Mouse (Mus musculus) lung, adult 2 months (tissue): ENCODE data around the gene Erbb2. TPM values are rescaled to one million over a fixed set of nuclear protein-coding genes. Genes with fewer than 3 reads are reported as not detected.

Source experiments
- DNase-seq: peaks from one replicate; pipeline ENCODE4 v3.0.0; 2022
- H3K4me1 ChIP-seq: fragments of 200-500 bp; 2 replicates; pipeline ENCODE4 v1.6.1; 2011; ENCODE audit warnings: low read length; ENCODE audit not compliant: control insufficient read depth, insufficient read depth
- H3K4me3 ChIP-seq: fragments of 200-500 bp; replicated peaks from 2 replicates; pipeline ENCODE3; 2011; ENCODE audit warnings: low read depth, mild to moderate bottlenecking, control low read depth, low read length; ENCODE audit errors: extremely low read depth
- CTCF ChIP-seq: fragments of 200-500 bp; IDR thresholded peaks from 2 replicates; pipeline ENCODE4 v1.5.1; 2011; ENCODE audit warnings: mild to moderate bottlenecking, low read length, control low read depth; ENCODE audit not compliant: insufficient read depth
- POLR2A ChIP-seq: fragments of 200-500 bp; IDR thresholded peaks from 2 replicates; pipeline ENCODE4 v1.6.1; 2011; ENCODE audit warnings: low read depth, mild to moderate bottlenecking, control low read depth, low read length, borderline replicate concordance; ENCODE audit errors: extremely low read depth
- WGBS: fragments of 180-500 bp; shearing (Covaris S2); methylation state at CpG from one replicate; pipeline ENCODE4 v1.1.7; 2018; 5-methylcytosine and 5-hydroxymethylcytosine counted together
- polyA plus RNA-seq: library from polyadenylated mRNA; depleted of rRNA; stranded (reverse); fragments of >200 nt; gene quantifications from 2 replicates; pipeline ENCODE4 v1.2.3, GENCODE M21; 2012; rRNA removed

Erbb2 gene
- polyA plus RNA-seq, 1 experiment = 33.8 TPM

DNA sequence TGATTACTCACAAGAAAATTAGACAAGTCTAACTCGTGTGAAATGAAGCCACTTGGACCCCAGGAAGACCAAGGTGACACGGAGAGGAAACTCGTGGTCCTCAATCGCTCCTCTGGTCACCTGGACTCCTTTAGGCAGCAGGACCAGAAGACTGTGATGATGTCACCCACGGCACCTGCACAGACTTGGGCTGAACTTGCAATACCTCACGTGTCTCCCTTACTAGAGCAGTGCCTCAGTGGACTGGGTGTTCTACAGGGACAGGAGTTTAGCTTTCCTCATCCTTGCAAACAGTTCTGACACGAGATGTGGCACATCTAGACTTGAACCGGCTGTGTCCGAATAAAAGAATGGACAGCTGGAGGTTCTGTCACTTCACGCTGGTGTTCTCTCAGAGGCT lies 69.8 kb downstream of the Erbb2 start:
- WGBS = 79% methylated on average over 10 of the region's 10 CpGs
- TF ChIP-seq CTCF (no peak), POLR2A (no peak)

DNA sequence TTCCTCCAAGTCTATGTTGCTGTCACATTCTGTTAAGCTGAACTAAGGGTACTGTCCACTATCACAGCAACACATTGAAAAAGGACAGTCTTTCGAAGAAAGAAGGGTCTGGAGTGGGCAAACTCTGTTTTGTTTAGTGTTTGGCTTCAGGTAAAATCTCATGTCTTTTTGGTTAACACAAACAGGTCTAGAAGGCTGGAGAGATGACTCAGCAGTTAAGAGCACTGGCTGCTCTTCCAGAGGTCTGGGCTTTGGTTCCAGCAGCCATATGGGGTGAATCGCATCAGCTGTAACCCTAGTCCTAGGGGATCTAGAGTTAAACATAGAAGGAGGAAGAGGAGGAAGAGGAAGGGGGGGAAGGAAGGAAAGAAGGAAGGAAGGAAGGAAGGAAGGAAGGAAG lies 73.5 kb downstream of the Erbb2 start:
- DNase-seq = no peak
- Histone ChIP-seq H3K4me3 (no peak overlapping the region), H3K4me1 (no peaks in the 10 kb centered on the region)
- TF ChIP-seq POLR2A (no peak), CTCF (no peak)
- whole genome bisulfite sequencing = 71% methylated on average over 2 of the region's 2 CpGs

More for the DNA sequence above, 69.8 kb downstream of the Erbb2 start:
- Histone ChIP-seq H3K4me3 (no peak overlapping the region), H3K4me1 (no peaks in the 10 kb centered on the region)
- no peak for DNase-seq

Other genes with a start within 250 kb of the Erbb2 start
- 9.0 and 13.7 TPM in 2 replicates for gene Med1, start 219.2 kb upstream of the Erbb2 start, polyA plus RNA-seq
- gene Cdk12, start 209.4 kb upstream of the Erbb2 start, polyA plus RNA-seq = 12.3 and 13.9 TPM in 2 replicates
- not detected in 2 replicates for gene Neurod2, start 82.8 kb upstream of the Erbb2 start, polyA plus RNA-seq
- gene Ppp1r1b, start 64.1 kb upstream of the Erbb2 start, polyA plus RNA-seq = 20.0 and 22.1 TPM in 2 replicates
- 131 and 143 TPM in 2 replicates for gene Stard3, start 54.1 kb upstream of the Erbb2 start, polyA plus RNA-seq
- 73.7 and 136 TPM in 2 replicates for gene Tcap, start 28.7 kb upstream of the Erbb2 start, polyA plus RNA-seq
- 2.0 and 3.5 TPM in 2 replicates for gene Pnmt, start 26.0 kb upstream of the Erbb2 start, polyA plus RNA-seq
- 26.6 and 28.1 TPM in 2 replicates for gene Pgap3, start 12.0 kb upstream of the Erbb2 start, polyA plus RNA-seq
- gene Mien1, start 26.5 kb downstream of the Erbb2 start, polyA plus RNA-seq = 44.8 and 58.0 TPM in 2 replicates
- 48.0 and 48.9 TPM in 2 replicates for gene Grb7, start 33.9 kb downstream of the Erbb2 start, polyA plus RNA-seq
- gene Ikzf3, start 133.6 kb downstream of the Erbb2 start, polyA plus RNA-seq = 6.4 and 10.1 TPM in 2 replicates
- 0.34 TPM in 1 of 2 replicates, not detected in the other for gene Zpbp2, start 138.6 kb downstream of the Erbb2 start, polyA plus RNA-seq
- gene Ormdl3, start 174.9 kb downstream of the Erbb2 start, polyA plus RNA-seq = 55.6 and 56.7 TPM in 2 replicates
- gene Lrrc3c, start 185.8 kb downstream of the Erbb2 start, polyA plus RNA-seq = not detected in 2 replicates
- not detected in 2 replicates for gene Gm12355, start 213.2 kb downstream of the Erbb2 start, polyA plus RNA-seq
- gene Gsdma3, start 213.9 kb downstream of the Erbb2 start, polyA plus RNA-seq = not detected in 2 replicates
- not detected in 2 replicates for gene Gsdma2, start 234.3 kb downstream of the Erbb2 start, polyA plus RNA-seq